Mouse (Mus musculus) spleen, postnatal 14 days (tissue): ENCODE data around the gene Ybx2.
A peak's percentile ranks its signal among the peaks of the same experiment; 100 is the strongest.
"Not testable (repeated sequence)": the region's sequence is repeated elsewhere in the genome, so short reads cannot be mapped to it uniquely, and the experiment has no call there.

Experiments used
- DNase-seq, 2 experiments: peaks; one replicate each; pipeline ENCODE4 v3.0.0; 2021 to 2022; ENCODE audit warnings: low spot score in 2 of 2

Ybx2 gene

GRCm38 (mm10) chr11:69914917-69915430, 20.6 kb upstream of the Ybx2 start:
- DNase-seq, result no peak

GRCm38 (mm10) chr11:69915667-69916627, 19.6 kb upstream of the Ybx2 start:
- no peak for DNase-seq

GRCm38 (mm10) chr11:69916652-69917378, 18.8 kb upstream of the Ybx2 start:
- DNase-seq, result not testable (repeated sequence)

GRCm38 (mm10) chr11:69917379-69917948, 18.1 kb upstream of the Ybx2 start:
- DNase-seq, result no peak

- no peak for DNase-seq
Measured at GRCm38 (mm10) chr11:69918118-69918517, 17.5 kb upstream of the Ybx2 start.

- no peak for DNase-seq
Measured at GRCm38 (mm10) chr11:69919053-69919452, 16.5 kb upstream of the Ybx2 start.

GRCm38 (mm10) chr11:69919661-69920265, 15.8 kb upstream of the Ybx2 start:
- peak; percentile 78 to 83 for DNase-seq

- DNase-seq, result no peak
Measured at GRCm38 (mm10) chr11:69920266-69921031, 15.1 kb upstream of the Ybx2 start.

GRCm38 (mm10) chr11:69921114-69922011, 14.2 kb upstream of the Ybx2 start, which contains the start of gene Eif5a:
Gene Eif5a, minus strand, starts transcription at chr11:69921958.
- DNase-seq, result peak; percentile 100

GRCm38 (mm10) chr11:69922012-69922756, 13.4 kb upstream of the Ybx2 start:
- DNase-seq, result no peak

GRCm38 (mm10) chr11:69922796-69923195, 12.8 kb upstream of the Ybx2 start:
- DNase-seq, result no peak

- DNase-seq, result no peak
Measured at GRCm38 (mm10) chr11:69927501-69927900, 8.1 kb upstream of the Ybx2 start.

- no peak for DNase-seq
Measured at GRCm38 (mm10) chr11:69929712-69930111, 5.9 kb upstream of the Ybx2 start.

- DNase-seq, result not testable (repeated sequence)
Measured at GRCm38 (mm10) chr11:69930176-69930575, 5.4 kb upstream of the Ybx2 start.

GRCm38 (mm10) chr11:69930967-69931537, 4.5 kb upstream of the Ybx2 start:
- DNase-seq, result no peak

- no peak for DNase-seq
Measured at GRCm38 (mm10) chr11:69931769-69932168, 3.8 kb upstream of the Ybx2 start.

- DNase-seq, result no peak
Measured at GRCm38 (mm10) chr11:69932254-69932653, 3.3 kb upstream of the Ybx2 start.

GRCm38 (mm10) chr11:69933066-69933465, 2.5 kb upstream of the Ybx2 start:
- no peak for DNase-seq

- peak; percentile 91 to 97 for DNase-seq
Measured at GRCm38 (mm10) chr11:69934169-69934568, 1.4 kb upstream of the Ybx2 start.
